Mouse (Mus musculus) forebrain, embryonic 11.5 days (tissue): ENCODE measurements around the gene Gm5475. TPM values are rescaled to one million over a fixed set of nuclear protein-coding genes. Genes with fewer than 3 reads are reported as not detected.

Experiments
- ATAC-seq: fragments of 200-750 bp; cut with Nextera tagmentation; replicated peaks from 2 replicates; pipeline ENCODE4 v1.8.0; 2017; ENCODE audit warnings: moderate TSS enrichment; ENCODE audit not compliant: low FRiP score
- DNase-seq: peaks from one replicate; pipeline ENCODE4 v3.0.0-alpha.2; 2017; ENCODE audit warnings: low spot score
- H3K27ac ChIP-seq: fragments of 300-500 bp; sonication (generic); 2 replicates; pipeline ENCODE4 v1.5.1; 2014; ENCODE audit warnings: low read depth, low read length
- H3K27me3 ChIP-seq: fragments of 300-500 bp; sonication (generic); 2 replicates; pipeline ENCODE4 v1.6.1; 2014; ENCODE audit warnings: mild to moderate bottlenecking, low read length, mixed read lengths; ENCODE audit not compliant: control insufficient read depth, insufficient read depth
- H3K36me3 ChIP-seq: fragments of 300-500 bp; sonication (generic); 2 replicates; pipeline ENCODE4 v1.6.1; 2014; ENCODE audit warnings: mild to moderate bottlenecking, low read length, moderate library complexity, mixed read lengths; ENCODE audit not compliant: control insufficient read depth, insufficient read depth
- H3K4me1 ChIP-seq: fragments of 300-500 bp; sonication (generic); replicated peaks from 2 replicates; pipeline ENCODE4 v1.6.1; 2014; ENCODE audit warnings: low read length, mixed read lengths; ENCODE audit not compliant: control insufficient read depth, insufficient read depth
- H3K4me2 ChIP-seq: fragments of 300-500 bp; sonication (generic); 2 replicates; pipeline ENCODE4 v1.6.1; 2014; ENCODE audit warnings: low read depth, mild to moderate bottlenecking, low read length, moderate library complexity, mixed read lengths; ENCODE audit not compliant: severe bottlenecking
- H3K4me3 ChIP-seq: fragments of 300-500 bp; sonication (generic); 2 replicates; pipeline ENCODE4 v1.5.1; 2014; ENCODE audit warnings: low read depth, low read length
- H3K9ac ChIP-seq: fragments of 300-500 bp; sonication (generic); 2 replicates; pipeline ENCODE4 v1.6.1; 2014; ENCODE audit warnings: low read length
- H3K9me3 ChIP-seq: fragments of 300-500 bp; sonication (generic); 2 replicates; pipeline ENCODE4 v1.6.1; 2016; ENCODE audit warnings: low read length, mixed read lengths; ENCODE audit not compliant: control insufficient read depth
- WGBS: fragments of 180-500 bp; shearing (Covaris S2); extraction: QIAGEN DNeasy Blood & Tissue Kit; methylation state at CpG from one replicate; pipeline ENCODE4 v1.1.7; 2014; 5-methylcytosine and 5-hydroxymethylcytosine counted together
- polyA plus RNA-seq: library from polyadenylated mRNA; unstranded; fragments of >200 nt; fragmentation: Nextera tagmentation; extraction: Ambion mirVana; gene quantifications from 2 replicates; pipeline ENCODE4 v1.2.1, GENCODE M21; 2014

Gene Gm5475
- polyA plus RNA-seq, 1 experiment from 2014 or later: not detected

DNA sequence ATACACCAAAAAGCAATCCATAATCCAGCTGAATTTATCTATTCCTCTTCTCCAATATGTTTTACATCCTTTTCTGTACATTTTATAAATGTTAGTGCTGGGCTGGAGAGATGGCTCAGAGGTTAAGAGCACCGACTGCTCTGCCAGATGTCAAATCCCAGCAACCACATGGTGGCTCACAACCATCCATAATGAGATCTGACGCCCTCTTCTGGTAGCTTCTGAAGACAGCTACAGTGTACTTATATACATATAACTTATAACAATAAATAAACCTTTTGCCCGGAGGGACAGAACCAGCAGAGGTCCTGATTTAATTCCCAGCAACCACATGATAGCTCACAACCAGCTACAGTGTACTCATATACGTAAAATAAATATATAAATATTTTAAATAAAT lies 26.6 kb downstream of the Gm5475 start:
- no peaks in the 10 kb centered on the region for H3K36me3 ChIP-seq
- H3K9ac ChIP-seq: no peak overlapping the region
- H3K4me1 ChIP-seq: no peaks in the 10 kb centered on the region; the same call in 1 of the 2 replicates
- no peaks in the 10 kb centered on the region for H3K9me3 ChIP-seq
- 76% methylated on average over 4 of the region's 4 CpGs for WGBS
- ATAC-seq (no peak), DNase-seq (no peak)
- H3K4me3 ChIP-seq: no peak overlapping the region
- H3K27me3 ChIP-seq: no peaks in the 10 kb centered on the region
- H3K27ac ChIP-seq: no peak overlapping the region
- H3K4me2 ChIP-seq: no peak overlapping the region

DNA sequence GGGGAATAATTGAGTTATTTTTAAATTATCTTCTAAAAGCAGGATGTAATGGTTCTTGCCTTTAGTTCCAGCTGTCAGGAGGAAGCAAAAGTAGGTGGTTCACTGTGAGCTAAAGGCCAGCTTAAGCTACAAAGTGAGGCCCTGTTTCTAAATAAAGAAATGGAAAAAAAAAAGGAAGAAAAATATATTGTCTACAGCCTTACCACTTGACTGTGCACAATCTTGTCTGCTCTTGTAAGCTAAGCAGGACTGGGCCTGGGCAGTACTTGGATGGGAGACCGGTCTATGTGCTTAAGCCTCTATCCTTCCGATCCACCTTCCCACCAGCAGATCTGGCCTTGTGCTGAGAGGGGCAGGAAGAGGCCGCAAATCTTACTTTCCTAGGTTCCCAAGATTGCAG lies 27.5 kb downstream of the Gm5475 start:
- Histone ChIP-seq H3K4me3 (no peak overlapping the region), H3K27me3 (no peaks in the 10 kb centered on the region), H3K4me2 (no peak overlapping the region), H3K36me3 (no peaks in the 10 kb centered on the region), H3K27ac (no peak overlapping the region), H3K9me3 (no peaks in the 10 kb centered on the region), H3K4me1 (no peaks in the 10 kb centered on the region), H3K9ac (no peak overlapping the region)
- DNase-seq (no peak), ATAC-seq (no peak)
- 90% methylated on average over 3 of the region's 3 CpGs for WGBS

DNA sequence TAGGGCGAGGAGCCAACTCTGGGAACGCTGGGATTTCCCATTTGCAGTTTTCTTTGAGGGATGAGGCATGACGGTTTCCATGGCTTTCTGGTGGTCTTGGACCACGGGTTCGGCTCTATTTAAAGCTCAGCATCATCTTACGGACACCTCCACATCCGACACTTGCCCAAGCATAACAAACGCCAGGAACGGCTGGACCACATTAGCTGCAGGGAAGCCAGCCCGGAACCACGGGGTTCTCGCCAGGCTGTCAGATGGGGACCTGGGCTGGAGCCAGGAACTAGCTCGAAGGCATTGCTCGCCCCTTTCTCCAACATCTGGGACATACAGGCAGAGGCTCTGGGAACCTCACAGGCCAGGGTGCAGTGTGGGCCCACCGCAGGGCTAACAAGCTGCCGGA lies 29.3 kb downstream of the Gm5475 start:
- no peak for DNase-seq

DNA sequence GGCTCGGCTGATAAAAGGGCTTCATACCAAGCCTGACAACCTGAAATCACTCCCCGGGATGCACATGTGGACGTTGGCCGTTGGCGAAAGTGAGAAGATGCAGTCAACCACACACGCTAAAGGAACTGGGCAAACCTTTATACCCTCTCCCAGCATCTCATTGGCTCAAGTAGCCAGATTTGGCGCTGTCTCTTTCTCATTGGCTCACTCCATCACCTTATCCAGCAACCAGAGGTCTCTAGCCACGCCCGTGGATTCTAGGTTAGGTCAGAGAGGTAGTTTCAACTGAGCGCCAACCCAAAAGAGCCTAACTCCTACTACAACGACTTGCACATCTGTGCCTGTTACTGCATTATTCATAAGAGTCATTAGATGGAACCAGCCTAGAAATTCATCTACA lies 30.5 kb downstream of the Gm5475 start:
- 86% methylated on average over 11 of the region's 11 CpGs for WGBS
- no peaks in the 10 kb centered on the region for H3K36me3 ChIP-seq

More for the DNA sequence above, 29.3 kb downstream of the Gm5475 start:
- H3K36me3 ChIP-seq: no peaks in the 10 kb centered on the region
- no peaks in the 10 kb centered on the region for H3K9me3 ChIP-seq
- no peaks in the 10 kb centered on the region for H3K4me1 ChIP-seq
- no peak overlapping the region for H3K4me2 ChIP-seq
- H3K27ac ChIP-seq: no peak overlapping the region
- H3K4me3 ChIP-seq: no peak overlapping the region
- WGBS: 84% methylated on average over 16 of the region's 16 CpGs
- no peaks in the 10 kb centered on the region for H3K27me3 ChIP-seq
- no peak overlapping the region for H3K9ac ChIP-seq
- ATAC-seq: no peak

DNA sequence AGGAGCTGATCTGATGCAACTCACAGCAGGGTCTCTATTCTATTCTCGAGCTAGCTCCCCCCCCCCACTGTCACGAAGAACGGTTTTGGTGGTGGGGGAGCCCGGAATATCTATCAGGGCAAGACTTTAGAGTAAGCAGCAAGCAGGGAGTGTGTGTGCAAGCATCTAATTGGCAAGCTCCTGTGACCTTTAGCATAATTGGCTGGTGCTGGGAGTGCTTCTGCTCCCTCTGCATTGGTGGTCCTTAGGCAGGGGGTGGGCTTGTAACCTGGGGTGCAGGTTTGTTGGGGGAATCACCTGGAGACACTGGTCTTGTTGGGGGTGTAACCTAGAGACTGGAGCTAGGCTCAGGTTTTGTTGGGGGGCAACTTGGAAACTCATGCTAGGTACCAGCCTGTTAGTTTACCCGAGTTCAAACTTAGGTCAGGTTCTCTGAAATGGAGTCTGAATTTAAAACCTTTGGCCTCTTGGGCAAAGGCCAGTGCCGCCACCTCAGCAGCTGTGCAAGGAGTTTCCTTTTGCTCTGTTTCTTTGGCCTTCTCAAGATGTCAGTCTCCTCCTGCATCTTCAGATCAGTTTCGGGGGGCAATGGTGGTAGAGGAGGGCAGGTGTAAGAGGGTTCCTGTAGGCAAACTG lies 34.5 kb downstream of the Gm5475 start:
- no peaks in the 10 kb centered on the region for H3K4me1 ChIP-seq
- no peak overlapping the region for H3K27ac ChIP-seq
- no peak for ATAC-seq
- no peaks in the 10 kb centered on the region for H3K36me3 ChIP-seq
- DNase-seq: no peak
- WGBS: 60% methylated on average over 7 of the region's 7 CpGs
- H3K27me3 ChIP-seq: no peaks in the 10 kb centered on the region
- H3K9me3 ChIP-seq: no peaks in the 10 kb centered on the region
- H3K4me3 ChIP-seq: no peak overlapping the region
- no peak overlapping the region for H3K4me2 ChIP-seq
- no peak overlapping the region for H3K9ac ChIP-seq

More for the DNA sequence above, 30.5 kb downstream of the Gm5475 start:
- Histone ChIP-seq H3K27ac (no peak overlapping the region), H3K9me3 (no peaks in the 10 kb centered on the region), H3K4me1 (no peaks in the 10 kb centered on the region), H3K4me3 (no peak overlapping the region), H3K27me3 (no peaks in the 10 kb centered on the region), H3K9ac (no peak overlapping the region), H3K4me2 (no peak overlapping the region)
- DNase-seq (no peak), ATAC-seq (no peak)

DNA sequence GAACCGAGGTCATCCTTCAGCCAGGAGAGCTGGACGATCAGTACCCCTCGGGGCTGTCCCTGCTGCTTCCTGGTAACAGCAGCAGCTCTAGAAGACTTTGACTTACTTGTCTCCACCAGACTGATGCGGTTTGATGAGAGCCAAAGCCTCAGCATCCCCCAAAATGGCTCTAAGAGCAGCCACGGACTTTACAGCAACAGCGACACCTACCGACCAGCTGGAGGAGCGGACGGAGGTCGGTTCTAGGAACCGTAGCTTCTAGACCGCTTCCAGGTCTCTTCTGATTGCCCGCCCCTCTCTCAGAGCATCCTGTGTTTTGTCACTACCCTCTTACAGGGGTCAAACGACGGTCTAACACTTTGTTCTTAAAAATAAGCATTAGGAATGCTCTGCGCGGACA lies 35.4 kb downstream of the Gm5475 start:
- no peak overlapping the region for H3K4me2 ChIP-seq
- 0 out of 2 replicates have a peak, but pooled peaks have one; percentile 36 for ATAC-seq
- H3K9me3 ChIP-seq: no peaks in the 10 kb centered on the region
- H3K4me3 ChIP-seq: no peak overlapping the region
- H3K9ac ChIP-seq: no peak overlapping the region
- no peaks in the 10 kb centered on the region for H3K36me3 ChIP-seq
- DNase-seq: peak; percentile 88
- WGBS: 9% methylated on average over 17 of the region's 17 CpGs
- no peaks in the 10 kb centered on the region for H3K4me1 ChIP-seq
- H3K27me3 ChIP-seq: no peaks in the 10 kb centered on the region
- no peak overlapping the region for H3K27ac ChIP-seq

DNA sequence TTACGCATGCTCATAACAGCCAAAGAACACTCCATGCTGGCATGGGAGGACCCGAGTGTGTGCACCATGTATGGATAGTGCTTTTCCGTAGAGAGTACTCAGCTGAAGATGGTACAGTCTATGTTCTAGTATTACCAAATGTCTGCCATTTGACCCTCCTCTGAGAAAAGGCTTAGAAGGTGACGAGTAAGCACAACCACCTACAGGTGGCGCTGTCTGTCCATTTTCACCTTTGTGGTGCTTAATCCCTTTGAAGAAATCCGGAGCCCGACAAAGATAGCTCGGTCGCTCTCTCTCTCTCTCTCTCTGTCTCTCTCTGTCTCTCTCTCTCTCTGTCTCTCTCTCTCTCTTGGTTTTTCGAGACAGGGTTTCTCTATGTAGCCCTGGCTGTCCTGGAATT lies 36.1 kb downstream of the Gm5475 start:
- Histone ChIP-seq H3K9me3 (no peaks in the 10 kb centered on the region), H3K36me3 (no peaks in the 10 kb centered on the region), H3K27me3 (no peaks in the 10 kb centered on the region), H3K4me2 (no peak overlapping the region), H3K4me3 (no peak overlapping the region), H3K4me1 (no peaks in the 10 kb centered on the region), H3K27ac (no peak overlapping the region), H3K9ac (no peak overlapping the region)
- no peak for ATAC-seq
- WGBS: 47% methylated on average over 10 of the region's 10 CpGs
- DNase-seq: peak; percentile 81

DNA sequence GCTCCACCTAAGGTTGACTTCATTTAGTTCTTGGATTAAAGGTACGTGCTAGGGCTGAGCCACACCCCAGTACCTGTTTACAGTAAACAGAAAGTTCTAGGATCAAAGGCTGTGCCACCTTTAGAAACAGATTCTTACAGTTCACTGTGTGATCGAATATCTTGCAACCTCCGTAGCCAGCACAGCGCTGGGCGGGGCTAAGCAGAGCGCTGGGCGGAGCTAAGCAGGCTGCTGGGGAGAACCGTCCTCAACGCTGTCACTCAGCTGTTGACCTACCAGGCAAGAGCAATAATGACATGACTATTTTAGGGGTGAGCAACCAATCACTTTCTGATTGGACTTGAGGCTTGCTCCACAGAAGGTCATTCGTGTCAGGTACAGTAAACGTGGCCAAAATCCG lies 39.0 kb downstream of the Gm5475 start:
- Histone ChIP-seq H3K9me3 (no peaks in the 10 kb centered on the region), H3K9ac (no peak overlapping the region), H3K27ac (no peak overlapping the region), H3K4me1 (no peaks in the 10 kb centered on the region), H3K27me3 (no peaks in the 10 kb centered on the region), H3K4me3 (no peak overlapping the region), H3K4me2 (peak overlapping the region; percentile 20; the same call in 1 of the 2 replicates), H3K36me3 (no peaks in the 10 kb centered on the region)
- ATAC-seq (0 out of 2 replicates have a peak, but pooled peaks have one; percentile 36), DNase-seq (no peak)
- WGBS: 8% methylated on average over 12 of the region's 12 CpGs

DNA sequence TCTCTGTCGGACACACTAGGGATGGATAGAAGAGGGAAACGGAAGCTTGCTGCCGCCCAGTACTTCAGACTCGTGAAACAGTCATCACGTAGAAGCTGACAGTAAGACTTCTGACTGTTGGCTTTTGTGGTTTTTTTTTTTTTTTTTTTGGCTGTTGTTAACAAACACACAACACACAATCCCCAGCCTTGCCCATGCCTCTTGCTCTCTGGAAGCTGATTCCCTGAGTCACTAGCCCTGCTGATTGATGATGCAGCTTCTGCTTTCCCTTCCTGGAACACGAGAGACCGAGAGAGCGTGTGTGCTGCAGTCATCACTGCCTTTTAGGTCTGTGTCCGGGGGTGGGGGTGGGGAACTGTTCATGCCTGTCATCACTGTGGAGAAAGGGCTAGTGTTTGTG lies 39.7 kb downstream of the Gm5475 start:
- Histone ChIP-seq H3K9me3 (no peaks in the 10 kb centered on the region), H3K4me2 (no peak overlapping the region), H3K9ac (no peak overlapping the region), H3K27me3 (no peaks in the 10 kb centered on the region), H3K36me3 (no peaks in the 10 kb centered on the region), H3K4me1 (no peaks in the 10 kb centered on the region), H3K4me3 (no peak overlapping the region), H3K27ac (no peak overlapping the region)
- ATAC-seq: no peak
- WGBS: 83% methylated on average over 9 of the region's 9 CpGs
- DNase-seq: no peak
